Mouse (Mus musculus): Measurements from ENCODE around the gene Idi2. TPM values are rescaled to one million over a fixed set of nuclear protein-coding genes. Genes with fewer than 3 reads are reported as not detected.

The Idi2 gene
- polyA plus RNA-seq (2012; rRNA removed): not detected in 2 replicates

DNA sequence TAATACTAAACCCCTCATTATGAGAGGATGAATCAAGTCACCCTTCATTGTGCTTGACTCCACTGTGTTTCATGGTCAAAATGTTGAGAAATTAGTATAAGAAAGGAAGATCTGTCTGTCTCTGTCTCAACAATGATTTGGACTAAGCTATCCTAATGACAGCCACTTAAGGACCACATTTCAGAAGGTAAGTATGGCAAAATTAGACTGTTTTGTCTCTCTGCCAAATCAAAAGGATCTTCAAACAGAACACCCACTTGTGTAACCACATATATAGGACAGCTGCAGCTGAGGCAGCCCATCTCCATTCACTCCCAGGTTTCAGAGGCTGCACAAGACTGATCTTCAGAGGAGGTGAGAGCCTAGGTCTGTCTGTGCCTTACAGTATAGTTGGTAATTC, at the start of gene Idi2:
Gene Idi2, plus strand, starts transcription at position 301 of the 400 bp plus-strand sequence.

GRCm38 (mm10) chr13:8948131-8948530, 4.5 kb upstream of the Idi2 start, which contains the start of gene Gm9745:
Gene Gm9745, minus strand, starts transcription at chr13:8948231.

GRCm38 (mm10) chr13:8995990-8996786, 43.5 kb downstream of the Idi2 start, which contains the start of gene Gtpbp4:
Gene Gtpbp4, minus strand, starts transcription at chr13:8996083.

Other genes starting within 250 kb of the Idi2 start
- gene Wdr37, start 81.0 kb upstream of the Idi2 start, polyA plus RNA-seq (2012; rRNA removed): 4.3 and 6.8 TPM in 2 replicates
- 9.8 and 13.1 TPM in 2 replicates for gene Idi1, start 67.4 kb upstream of the Idi2 start, polyA plus RNA-seq (2012; rRNA removed)
- gene Gm9745, start 4.6 kb upstream of the Idi2 start, polyA plus RNA-seq (2012; rRNA removed): not detected in 2 replicates
- gene Gtpbp4, start 43.2 kb downstream of the Idi2 start, polyA plus RNA-seq (2012; rRNA removed): 3.5 and 4.1 TPM in 2 replicates
- 19.4 and 21.5 TPM in 2 replicates for gene Larp4b, start 141.0 kb downstream of the Idi2 start, polyA plus RNA-seq (2012; rRNA removed)